17 mouse cellular contexts compared by ENCODE assay signal in genomic region chr2:33187874-33188273, GRCm38 (mm10). TPM values are rescaled to one million over a fixed set of nuclear protein-coding genes. Genes with fewer than 3 reads are reported as not detected.
A peak's percentile ranks its signal among the peaks of the same experiment; 100 is the strongest.
DNase-seq lines count a peak whose midpoint lies in the region; ATAC-seq and TF ChIP-seq lines count a peak whose summit lies in the region.
"Had no signal": no experiment of that assay in that cellular context is flagged by ENCODE, and none has a peak within 500 bp of the region (broad histone marks: within the 10 kb centered on the region; RNA-seq: fewer than 3 reads in every experiment).

No protein-coding gene starts in this region.

- TF ChIP-seq CTCF in heart, postnatal 0 days (IDR thresholded peaks at IDR 0.05; ENCODE audit: low read depth), result no peak

- no peaks in the 10 kb centered on the region for H3K27me3 ChIP-seq in heart, embryonic 12.5 days (replicated peaks)
- H3K27me3 ChIP-seq in kidney, embryonic 16.5 days (ENCODE audit: insufficient read depth, low read length), result no peaks in the 10 kb centered on the region
- H3K27me3 ChIP-seq in heart, postnatal 0 days (ENCODE audit: control insufficient read depth, insufficient read depth, low read length), result no peaks in the 10 kb centered on the region
- H3K27me3 ChIP-seq: forebrain, embryonic 12.5 days; hindbrain, embryonic 13.5 days; neural tube, embryonic 15.5 days; Patski had no signal

- no peak for ATAC-seq in heart, embryonic 12.5 days (ENCODE audit: insufficient number of reproducible peaks, low FRiP score)
- ATAC-seq in kidney, embryonic 16.5 days (ENCODE audit: low FRiP score, low TSS enrichment), result no peak
- peak; percentile 62 for ATAC-seq in heart, postnatal 0 days (ENCODE audit: insufficient read depth, low read depth)
- ATAC-seq in erythroid progenitor cell, adult 5-6 weeks (replicated peaks; ENCODE audit: low FRiP score, poor library complexity, severe bottlenecking), result no peak
- ATAC-seq: midbrain, embryonic 16.5 days; Patski had no signal

- intact Hi-C loops in heart, postnatal 14 days (cut with DNase I), result no loop called here

- peaks cover 48% of the 10 kb centered on the region for H3K4me1 ChIP-seq in heart, embryonic 12.5 days (replicated peaks)
- peaks cover 21% of the 10 kb centered on the region for H3K4me1 ChIP-seq in kidney, embryonic 16.5 days (ENCODE audit: insufficient read depth, low read length)
- peaks cover 40% of the 10 kb centered on the region for H3K4me1 ChIP-seq in heart, postnatal 0 days (ENCODE audit: control insufficient read depth, insufficient read depth)

- no peaks in the 10 kb centered on the region for H3K36me3 ChIP-seq in heart, embryonic 12.5 days
- no peaks in the 10 kb centered on the region for H3K36me3 ChIP-seq in kidney, embryonic 16.5 days (ENCODE audit: insufficient read depth, low read length)
- H3K36me3 ChIP-seq in heart, postnatal 0 days (replicated peaks; ENCODE audit: control insufficient read depth, insufficient read depth, low read length), result no peaks in the 10 kb centered on the region
- H3K36me3 ChIP-seq: forebrain, embryonic 12.5 days; neural tube, embryonic 15.5 days had no signal

- H3K9ac ChIP-seq in heart, embryonic 12.5 days, result no peak overlapping the region
- no peak overlapping the region for H3K9ac ChIP-seq in kidney, embryonic 16.5 days (replicated peaks; ENCODE audit: low read length)
- H3K9ac ChIP-seq in heart, postnatal 0 days (replicated peaks; ENCODE audit: low read depth, low read length), result no peak overlapping the region
- H3K9ac ChIP-seq: forebrain, embryonic 12.5 days; hindbrain, embryonic 13.5 days; neural tube, embryonic 15.5 days had no signal

- H3K4me3 ChIP-seq in heart, embryonic 12.5 days, result no peak overlapping the region
- H3K4me3 ChIP-seq in kidney, embryonic 16.5 days (ENCODE audit: low read length), result no peak overlapping the region
- no peak overlapping the region for H3K4me3 ChIP-seq in heart, postnatal 0 days (ENCODE audit: low read depth, low read length)
- H3K4me3 ChIP-seq: forebrain, embryonic 12.5 days; hindbrain, embryonic 13.5 days; neural tube, embryonic 15.5 days had no signal

- no peak overlapping the region for H3K4me2 ChIP-seq in heart, embryonic 12.5 days
- H3K4me2 ChIP-seq in kidney, embryonic 16.5 days (replicated peaks; ENCODE audit: low read depth, low read length), result no peak overlapping the region
- no peak overlapping the region for H3K4me2 ChIP-seq in heart, postnatal 0 days (ENCODE audit: low read depth, low read length)
- H3K4me2 ChIP-seq: forebrain, embryonic 12.5 days; hindbrain, embryonic 13.5 days; neural tube, embryonic 15.5 days had no signal

- no peak for DNase-seq in heart, postnatal 14 days
- DNase-seq in kidney, adult 9 months, result peak; percentile 61
- no peak for DNase-seq in heart, postnatal 0 days (ENCODE audit: low spot score)
- DNase-seq in kidney, postnatal 25 days, result peak; percentile 70 to 80
- DNase-seq: cerebellum, adult 8-10 months; left cerebral cortex, postnatal 4 days; liver; spleen, adult 18-20 months; thymus, postnatal 4 days had no signal

- WGBS in heart, embryonic 12.5 days, result 62% methylated on average over 2 of the region's 2 CpGs
- WGBS in kidney, embryonic 16.5 days, result 59% methylated on average over 2 of the region's 2 CpGs
- WGBS in heart, postnatal 0 days, result 43% methylated on average over 2 of the region's 2 CpGs

- H3K27ac ChIP-seq in heart, embryonic 12.5 days (ENCODE audit: poor library complexity, severe bottlenecking), result peak overlapping the region; percentile 71
- no peak overlapping the region for H3K27ac ChIP-seq in kidney, embryonic 16.5 days (ENCODE audit: low read length)
- peak overlapping the region; percentile 18 for H3K27ac ChIP-seq in heart, postnatal 0 days (ENCODE audit: low read depth)
- H3K27ac ChIP-seq: forebrain, embryonic 12.5 days; hindbrain, embryonic 13.5 days; neural tube, embryonic 15.5 days had no signal

- no peaks in the 10 kb centered on the region for H3K9me3 ChIP-seq in heart, embryonic 12.5 days (replicated peaks)
- no peaks in the 10 kb centered on the region for H3K9me3 ChIP-seq in kidney, embryonic 16.5 days (ENCODE audit: low read length)
- H3K9me3 ChIP-seq in heart, postnatal 0 days (replicated peaks; ENCODE audit: control insufficient read depth, low read length), result no peaks in the 10 kb centered on the region
- H3K9me3 ChIP-seq: forebrain, embryonic 12.5 days; hindbrain, embryonic 13.5 days; neural tube, embryonic 15.5 days had no signal

- no peak for TF ChIP-seq EP300 in heart, postnatal 0 days (IDR thresholded peaks at IDR 0.05; ENCODE audit: low read depth)

RNA-seq across cellular contexts. Expression of gene Angptl2, which starts 28.0 kb away (rescaled TPM):
- 54.6 and 54.7 TPM in 2 replicates for polyA plus RNA-seq in heart, embryonic 12.5 days (2016; fragmentation: Nextera tagmentation; extraction: Ambion mirVana)
- 10 to 100 TPM; 83.2 to 85.0 TPM for total RNA-seq in heart, postnatal 14 days (2021)
- 46.2 and 46.5 TPM in 2 replicates for polyA plus RNA-seq in kidney, embryonic 16.5 days (2015; fragmentation: Nextera tagmentation; extraction: Ambion mirVana)
- total RNA-seq in heart, postnatal 0 days (2014; rRNA removed; ENCODE audit: low replicate concordance), result 124 and 149 TPM in 2 replicates
- polyA plus RNA-seq in heart, postnatal 0 days (2015; fragmentation: Nextera tagmentation; extraction: Ambion mirVana), result 58.0 and 66.5 TPM in 2 replicates
- total RNA-seq in erythroid progenitor cell, adult 5-6 weeks (2015; ENCODE audit: low replicate concordance), result 1.3 TPM in 1 of 2 replicates, not detected in the other
- total RNA-seq in erythroid progenitor cell, adult 5-6 weeks (2017; ENCODE audit: low replicate concordance), result 0.13 TPM in 1 of 2 replicates, not detected in the other

RNA-seq across cellular contexts. Expression of gene Garnl3, which starts 56.4 kb away (rescaled TPM):
- polyA plus RNA-seq in heart, embryonic 12.5 days (2016; fragmentation: Nextera tagmentation; extraction: Ambion mirVana), result 14.0 and 18.0 TPM in 2 replicates
- total RNA-seq in heart, postnatal 14 days (2021), result 1 to 10 TPM; 4.1 to 4.2 TPM
- 10.9 and 13.6 TPM in 2 replicates for polyA plus RNA-seq in kidney, embryonic 16.5 days (2015; fragmentation: Nextera tagmentation; extraction: Ambion mirVana)
- 4.0 and 6.3 TPM in 2 replicates for total RNA-seq in heart, postnatal 0 days (2014; rRNA removed; ENCODE audit: low replicate concordance)
- 6.1 TPM in 2 replicates for polyA plus RNA-seq in heart, postnatal 0 days (2015; fragmentation: Nextera tagmentation; extraction: Ambion mirVana)
- total RNA-seq in erythroid progenitor cell, adult 5-6 weeks (2015; ENCODE audit: low replicate concordance), result not detected in 2 replicates
- total RNA-seq in erythroid progenitor cell, adult 5-6 weeks (2017; ENCODE audit: low replicate concordance), result not detected in 2 replicates

Comparison
In these comparisons a context has a peak if more than half of its experiments do, and no peak if none do; other contexts are left out.
1. DNase-seq: peak in kidney, adult 9 months (single experiment) and kidney, postnatal 25 days (2 of 2); none in heart, postnatal 14 days (0 of 2) and heart, postnatal 0 days (single experiment).
2. RNA of gene Angptl2, which starts 28.0 kb away (total RNA-seq): 124 to 149 TPM in heart, postnatal 0 days and 83.2 to 85.0 TPM in heart, postnatal 14 days; 0.13 to 1.3 TPM in erythroid progenitor cell, adult 5-6 weeks; every median in the first group is over 10 times any median in the second.